Mouse (Mus musculus): ENCODE measurements around the gene Cnot6l.

The Cnot6l gene

GRCm38 (mm10) chr5:96164021-96164411, at the start of gene Cnot6l:
TSS of gene Cnot6l (minus strand) at chr5:96164171.
- no peak for DNase-seq (ENCODE audit: low spot score in 2 of 2)

GRCm38 (mm10) chr5:96209916-96210583, 46.1 kb upstream of the Cnot6l start:
- peak; percentile 92 to 96 for DNase-seq (ENCODE audit: low spot score in 2 of 2)

GRCm38 (mm10) chr5:96209459-96209858, 45.5 kb upstream of the Cnot6l start, which contains the start of gene Mrpl1:
TSS of gene Mrpl1 (plus strand) at chr5:96209493.
- no peak for DNase-seq (ENCODE audit: low spot score in 2 of 2)

GRCm38 (mm10) chr5:96208543-96208942, 44.6 kb upstream of the Cnot6l start:
- DNase-seq (ENCODE audit: low spot score in 2 of 2): no peak

GRCm38 (mm10) chr5:96207531-96207930, 43.6 kb upstream of the Cnot6l start:
- no peak for DNase-seq (ENCODE audit: low spot score in 2 of 2)

GRCm38 (mm10) chr5:96206897-96207296, 42.9 kb upstream of the Cnot6l start:
- peak in 1 of 2 experiments; percentile 44 for DNase-seq (ENCODE audit: low spot score in 2 of 2)

GRCm38 (mm10) chr5:96201462-96202154, 37.6 kb upstream of the Cnot6l start:
- no peak for DNase-seq (ENCODE audit: low spot score in 2 of 2)

GRCm38 (mm10) chr5:96200269-96200668, 36.3 kb upstream of the Cnot6l start:
- no peak for DNase-seq (ENCODE audit: low spot score in 2 of 2)

GRCm38 (mm10) chr5:96198271-96198670, 34.3 kb upstream of the Cnot6l start:
- DNase-seq (ENCODE audit: low spot score in 2 of 2): no peak

GRCm38 (mm10) chr5:96196547-96197052, 32.6 kb upstream of the Cnot6l start:
- no peak for DNase-seq (ENCODE audit: low spot score in 2 of 2)

- DNase-seq (ENCODE audit: low spot score in 2 of 2): no peak
Observed at GRCm38 (mm10) chr5:96191251-96191650, 27.3 kb upstream of the Cnot6l start.

GRCm38 (mm10) chr5:96189761-96190160, 25.8 kb upstream of the Cnot6l start:
- DNase-seq (ENCODE audit: low spot score in 2 of 2): no peak

GRCm38 (mm10) chr5:96183987-96184386, 20.0 kb upstream of the Cnot6l start:
- DNase-seq (ENCODE audit: low spot score in 2 of 2): no peak

- no peak for DNase-seq (ENCODE audit: low spot score in 2 of 2)
Observed at GRCm38 (mm10) chr5:96183211-96183610, 19.2 kb upstream of the Cnot6l start.

GRCm38 (mm10) chr5:96176879-96177358, 12.9 kb upstream of the Cnot6l start:
- no peak for DNase-seq (ENCODE audit: low spot score in 2 of 2)

- no peak for DNase-seq (ENCODE audit: low spot score in 2 of 2)
Observed at GRCm38 (mm10) chr5:96176121-96176520, 12.2 kb upstream of the Cnot6l start.

GRCm38 (mm10) chr5:96171765-96172164, 7.8 kb upstream of the Cnot6l start:
- DNase-seq (ENCODE audit: low spot score in 2 of 2): no peak

GRCm38 (mm10) chr5:96170443-96170842, 6.5 kb upstream of the Cnot6l start:
- DNase-seq (ENCODE audit: low spot score in 2 of 2): no peak

- DNase-seq (ENCODE audit: low spot score in 2 of 2): no peak
Observed at GRCm38 (mm10) chr5:96166761-96167160, 2.8 kb upstream of the Cnot6l start.

GRCm38 (mm10) chr5:96163396-96164020, 463 bp downstream of the Cnot6l start:
- no peak for DNase-seq (ENCODE audit: low spot score in 2 of 2)

GRCm38 (mm10) chr5:96162399-96163331, 1.3 kb downstream of the Cnot6l start:
- peak; percentile 68 to 73 for DNase-seq (ENCODE audit: low spot score in 2 of 2)
